Mouse (Mus musculus): ENCODE measurements around the gene Rnf114.

Gene Rnf114

GRCm38 (mm10) chr2:167540477-167541110 is 48.1 kb downstream of the Rnf114 start:
- peak; percentile 63 for DNase-seq (ENCODE audit: low read depth)

- peak; percentile 57 for DNase-seq (ENCODE audit: low read depth)
Measured at GRCm38 (mm10) chr2:167541324-167541723, 48.9 kb downstream of the Rnf114 start.

GRCm38 (mm10) chr2:167541761-167542160 is 49.3 kb downstream of the Rnf114 start:
- peak; percentile 44 for DNase-seq (ENCODE audit: low read depth)

- no peak for DNase-seq (ENCODE audit: low read depth)
Measured at GRCm38 (mm10) chr2:167542361-167542760, 49.9 kb downstream of the Rnf114 start.

- peak; percentile 90 for DNase-seq (ENCODE audit: low read depth)
Measured at GRCm38 (mm10) chr2:167543121-167544003, 50.9 kb downstream of the Rnf114 start.

- peak; percentile 74 for DNase-seq (ENCODE audit: low read depth)
Measured at GRCm38 (mm10) chr2:167544004-167544356, 51.5 kb downstream of the Rnf114 start.

- DNase-seq (ENCODE audit: low read depth) = peak; percentile 46
Measured at GRCm38 (mm10) chr2:167544456-167544855, 52.0 kb downstream of the Rnf114 start.

- peak; percentile 28 for DNase-seq (ENCODE audit: low read depth)
Measured at GRCm38 (mm10) chr2:167546447-167547195, 54.2 kb downstream of the Rnf114 start.

GRCm38 (mm10) chr2:167547444-167547843 is 55.0 kb downstream of the Rnf114 start:
- DNase-seq (ENCODE audit: low read depth) = no peak

GRCm38 (mm10) chr2:167548961-167549360 is 56.5 kb downstream of the Rnf114 start:
- no peak for DNase-seq (ENCODE audit: low read depth)

- DNase-seq (ENCODE audit: low read depth) = peak; percentile 71
Measured at GRCm38 (mm10) chr2:167550341-167550854, 58.0 kb downstream of the Rnf114 start.

- DNase-seq (ENCODE audit: low read depth) = no peak
Measured at GRCm38 (mm10) chr2:167551342-167551920, 59.0 kb downstream of the Rnf114 start.

- DNase-seq (ENCODE audit: low read depth) = no peak
Measured at GRCm38 (mm10) chr2:167552292-167552691, 59.8 kb downstream of the Rnf114 start.

GRCm38 (mm10) chr2:167552927-167553402 is 60.5 kb downstream of the Rnf114 start:
- peak; percentile 67 for DNase-seq (ENCODE audit: low read depth)

- DNase-seq (ENCODE audit: low read depth) = no peak
Measured at GRCm38 (mm10) chr2:167555766-167556165, 63.3 kb downstream of the Rnf114 start.

GRCm38 (mm10) chr2:167559413-167559812 is 67.0 kb downstream of the Rnf114 start:
- no peak for DNase-seq (ENCODE audit: low read depth)

- DNase-seq (ENCODE audit: low read depth) = peak; percentile 82
Measured at GRCm38 (mm10) chr2:167562101-167562500, 69.7 kb downstream of the Rnf114 start.

GRCm38 (mm10) chr2:167563035-167563434 is 70.6 kb downstream of the Rnf114 start:
- no peak for DNase-seq (ENCODE audit: low read depth)

- DNase-seq (ENCODE audit: low read depth) = no peak
Measured at GRCm38 (mm10) chr2:167563703-167564102, 71.3 kb downstream of the Rnf114 start.

GRCm38 (mm10) chr2:167564551-167565311 is 72.3 kb downstream of the Rnf114 start:
- DNase-seq (ENCODE audit: low read depth) = no peak

- DNase-seq (ENCODE audit: low read depth) = no peak
Measured at GRCm38 (mm10) chr2:167565312-167565656, 72.8 kb downstream of the Rnf114 start.

All from NIH3T3 (cell line).